Mouse (Mus musculus): ENCODE data around the gene Cpt1c. TPM values are rescaled to one million over a fixed set of nuclear protein-coding genes. Genes with fewer than 3 reads are reported as not detected.

Cpt1c gene
- polyA plus RNA-seq, 1 experiment = 6.8 TPM

- WGBS = 98% methylated on average over 19 of the region's 19 CpGs
- Histone ChIP-seq H3K27me3 (ENCODE audit: control insufficient read depth, insufficient read depth, low read length) (no peaks in the 10 kb centered on the region), H3K4me1 (replicated peaks; ENCODE audit: control insufficient read depth, insufficient read depth, low read length) (no peaks in the 10 kb centered on the region), H3K27ac (ENCODE audit: control insufficient read depth, insufficient read depth, low read length) (no peak overlapping the region), H3K4me3 (ENCODE audit: control insufficient read depth, insufficient read depth, low read length) (no peak overlapping the region), H3K36me3 (ENCODE audit: control insufficient read depth, insufficient read depth, low read length) (peaks cover 47% of the 10 kb centered on the region)
- no peak for DNase-seq
- TF ChIP-seq POLR2A (IDR thresholded peaks at IDR 0.05; ENCODE audit: control insufficient read depth, extremely low read depth, insufficient read depth, low read length, poor library complexity) (no peak), CTCF (IDR thresholded peaks at IDR 0.05; ENCODE audit: borderline replicate concordance, control insufficient read depth, extremely low read depth, insufficient read depth, low read length, poor library complexity) (no peak)
These were observed 33.8 kb upstream of the Cpt1c start for GRCm38 (mm10) chr7:45008411-45008810.

DNA sequence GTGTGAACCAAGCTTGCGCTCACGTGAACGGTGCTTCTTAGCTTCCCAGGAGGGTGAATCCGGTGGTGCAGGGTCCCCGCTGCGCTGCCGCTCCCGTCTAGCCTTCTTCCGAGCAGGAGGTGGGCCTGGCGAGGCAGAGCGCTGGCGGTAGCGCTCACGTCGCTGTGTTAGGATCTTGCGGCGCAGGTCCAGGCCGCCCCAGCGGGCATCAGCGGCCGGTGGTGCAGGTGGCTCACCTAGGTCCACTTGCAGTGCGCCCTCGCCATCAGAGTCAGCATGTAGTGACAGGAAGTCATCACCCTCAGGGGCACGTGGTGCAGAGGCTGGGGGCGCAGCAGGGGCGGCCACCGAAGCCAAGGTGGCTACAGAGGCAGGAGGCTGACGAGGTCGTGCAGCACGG lies 33.2 kb upstream of the Cpt1c start:
- H3K4me1 ChIP-seq (replicated peaks; ENCODE audit: control insufficient read depth, insufficient read depth, low read length) = no peaks in the 10 kb centered on the region

GRCm38 (mm10) chr7:45007141-45007540 lies 32.5 kb upstream of the Cpt1c start:
- Histone ChIP-seq H3K36me3 (ENCODE audit: control insufficient read depth, insufficient read depth, low read length) (peaks cover 55% of the 10 kb centered on the region), H3K4me3 (ENCODE audit: control insufficient read depth, insufficient read depth, low read length) (no peak overlapping the region), H3K4me1 (replicated peaks; ENCODE audit: control insufficient read depth, insufficient read depth, low read length) (no peaks in the 10 kb centered on the region), H3K27ac (ENCODE audit: control insufficient read depth, insufficient read depth, low read length) (no peak overlapping the region), H3K27me3 (ENCODE audit: control insufficient read depth, insufficient read depth, low read length) (no peaks in the 10 kb centered on the region)
- no peak for DNase-seq
- TF ChIP-seq POLR2A (IDR thresholded peaks at IDR 0.05; ENCODE audit: control insufficient read depth, extremely low read depth, insufficient read depth, low read length, poor library complexity) = no peak
- no peak for TF ChIP-seq CTCF (IDR thresholded peaks at IDR 0.05; ENCODE audit: borderline replicate concordance, control insufficient read depth, extremely low read depth, insufficient read depth, low read length, poor library complexity)
- WGBS = 98% methylated on average over 29 of the region's 29 CpGs

More for the DNA sequence above, 33.2 kb upstream of the Cpt1c start:
- Histone ChIP-seq H3K27me3 (ENCODE audit: control insufficient read depth, insufficient read depth, low read length) (no peaks in the 10 kb centered on the region), H3K36me3 (ENCODE audit: control insufficient read depth, insufficient read depth, low read length) (peaks cover 53% of the 10 kb centered on the region), H3K4me3 (ENCODE audit: control insufficient read depth, insufficient read depth, low read length) (no peak overlapping the region), H3K27ac (ENCODE audit: control insufficient read depth, insufficient read depth, low read length) (no peak overlapping the region)
- WGBS = 97% methylated on average over 30 of the region's 30 CpGs
- no peak for DNase-seq
- TF ChIP-seq POLR2A (IDR thresholded peaks at IDR 0.05; ENCODE audit: control insufficient read depth, extremely low read depth, insufficient read depth, low read length, poor library complexity) = no peak
- no peak for TF ChIP-seq CTCF (IDR thresholded peaks at IDR 0.05; ENCODE audit: borderline replicate concordance, control insufficient read depth, extremely low read depth, insufficient read depth, low read length, poor library complexity)

DNA sequence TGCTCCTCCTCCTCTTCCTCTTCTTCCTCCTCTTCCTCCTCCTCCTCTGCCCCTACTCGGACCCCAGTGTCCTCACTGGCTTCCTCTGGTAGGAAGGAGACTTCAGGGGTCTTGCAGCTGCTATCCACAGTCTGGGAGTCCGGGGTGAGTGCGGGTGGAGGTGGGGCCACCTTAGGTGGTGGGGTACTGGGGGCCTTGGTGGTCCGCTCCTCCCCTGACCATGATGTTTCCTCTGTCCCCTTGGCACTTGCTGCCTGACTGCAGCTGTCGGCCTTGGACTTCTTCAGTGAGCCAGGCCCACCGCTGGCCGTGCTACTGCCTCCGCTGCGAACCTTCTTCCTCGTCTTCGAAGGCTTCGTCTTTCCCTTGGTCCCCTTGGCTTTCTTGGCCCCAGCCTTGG lies 31.9 kb upstream of the Cpt1c start:
- peaks cover 55% of the 10 kb centered on the region for H3K36me3 ChIP-seq (ENCODE audit: control insufficient read depth, insufficient read depth, low read length)
- no peak overlapping the region for H3K27ac ChIP-seq (ENCODE audit: control insufficient read depth, insufficient read depth, low read length)
- no peak for DNase-seq
- no peaks in the 10 kb centered on the region for H3K27me3 ChIP-seq (ENCODE audit: control insufficient read depth, insufficient read depth, low read length)
- no peaks in the 10 kb centered on the region for H3K4me1 ChIP-seq (replicated peaks; ENCODE audit: control insufficient read depth, insufficient read depth, low read length)
- WGBS = 97% methylated on average over 12 of the region's 12 CpGs
- TF ChIP-seq CTCF (IDR thresholded peaks at IDR 0.05; ENCODE audit: borderline replicate concordance, control insufficient read depth, extremely low read depth, insufficient read depth, low read length, poor library complexity) (no peak), POLR2A (IDR thresholded peaks at IDR 0.05; ENCODE audit: control insufficient read depth, extremely low read depth, insufficient read depth, low read length, poor library complexity) (no peak)
- H3K4me3 ChIP-seq (ENCODE audit: control insufficient read depth, insufficient read depth, low read length) = no peak overlapping the region

DNA sequence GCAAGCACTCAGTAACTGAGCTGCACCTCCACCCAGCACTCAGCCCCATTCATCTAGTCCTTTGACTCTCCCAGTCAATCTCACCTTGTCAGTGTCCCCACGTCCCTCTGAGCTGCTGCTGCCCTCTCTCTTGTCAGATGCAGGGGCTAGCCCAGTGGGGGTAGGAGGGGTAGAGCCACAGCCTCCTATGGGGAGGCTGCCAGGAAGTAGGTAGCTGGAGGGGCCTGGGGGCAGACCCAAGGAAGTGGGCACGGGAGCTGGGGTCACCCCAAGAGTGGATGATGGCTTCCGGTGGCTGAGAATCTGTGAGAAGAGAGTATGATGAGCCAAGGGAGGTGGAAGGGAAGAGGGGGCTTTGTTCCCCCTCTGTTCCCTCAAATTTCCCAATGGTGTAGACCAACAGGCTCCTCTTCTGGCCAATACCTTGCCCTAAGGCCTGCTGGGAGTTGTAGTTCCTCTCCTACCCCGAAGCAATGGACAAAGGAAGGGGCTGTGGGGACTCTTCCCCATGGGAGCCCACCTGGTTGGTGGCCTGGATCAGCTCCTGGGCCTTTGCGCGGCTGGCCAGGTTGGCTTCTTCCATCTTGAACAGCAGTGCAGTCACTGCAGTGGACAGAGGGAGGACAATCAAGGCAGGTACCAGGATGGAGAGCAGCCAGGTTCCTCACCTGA lies 30.8 kb upstream of the Cpt1c start:
- no peaks in the 10 kb centered on the region for H3K4me1 ChIP-seq (replicated peaks; ENCODE audit: control insufficient read depth, insufficient read depth, low read length)
- DNase-seq = no peak
- WGBS = 89% methylated on average over 6 of the region's 6 CpGs
- no peak for TF ChIP-seq POLR2A (IDR thresholded peaks at IDR 0.05; ENCODE audit: control insufficient read depth, extremely low read depth, insufficient read depth, low read length, poor library complexity)
- TF ChIP-seq CTCF (IDR thresholded peaks at IDR 0.05; ENCODE audit: borderline replicate concordance, control insufficient read depth, extremely low read depth, insufficient read depth, low read length, poor library complexity) = no peak
- H3K27ac ChIP-seq (ENCODE audit: control insufficient read depth, insufficient read depth, low read length) = no peak overlapping the region
- H3K27me3 ChIP-seq (ENCODE audit: control insufficient read depth, insufficient read depth, low read length) = no peaks in the 10 kb centered on the region
- H3K4me3 ChIP-seq (ENCODE audit: control insufficient read depth, insufficient read depth, low read length) = no peak overlapping the region
- peaks cover 63% of the 10 kb centered on the region for H3K36me3 ChIP-seq (ENCODE audit: control insufficient read depth, insufficient read depth, low read length)

- peaks cover 63% of the 10 kb centered on the region for H3K36me3 ChIP-seq (ENCODE audit: control insufficient read depth, insufficient read depth, low read length)
These were observed 29.9 kb upstream of the Cpt1c start for GRCm38 (mm10) chr7:45004546-45004945.

More at GRCm38 (mm10) chr7:45004546-45004945, 29.9 kb upstream of the Cpt1c start:
- peaks cover 2% of the 10 kb centered on the region; the same call in 1 of the 2 replicates for H3K4me1 ChIP-seq (replicated peaks; ENCODE audit: control insufficient read depth, insufficient read depth, low read length)
- WGBS = 72% methylated on average over 3 of the region's 3 CpGs
- H3K27ac ChIP-seq (ENCODE audit: control insufficient read depth, insufficient read depth, low read length) = no peak overlapping the region
- H3K4me3 ChIP-seq (ENCODE audit: control insufficient read depth, insufficient read depth, low read length) = no peak overlapping the region
- no peak for TF ChIP-seq POLR2A (IDR thresholded peaks at IDR 0.05; ENCODE audit: control insufficient read depth, extremely low read depth, insufficient read depth, low read length, poor library complexity)
- no peak for TF ChIP-seq CTCF (IDR thresholded peaks at IDR 0.05; ENCODE audit: borderline replicate concordance, control insufficient read depth, extremely low read depth, insufficient read depth, low read length, poor library complexity)
- no peak for DNase-seq
- no peaks in the 10 kb centered on the region for H3K27me3 ChIP-seq (ENCODE audit: control insufficient read depth, insufficient read depth, low read length)
